Comparison of ENCODE assay signal across 8 mouse cellular contexts in the genomic region with DNA sequence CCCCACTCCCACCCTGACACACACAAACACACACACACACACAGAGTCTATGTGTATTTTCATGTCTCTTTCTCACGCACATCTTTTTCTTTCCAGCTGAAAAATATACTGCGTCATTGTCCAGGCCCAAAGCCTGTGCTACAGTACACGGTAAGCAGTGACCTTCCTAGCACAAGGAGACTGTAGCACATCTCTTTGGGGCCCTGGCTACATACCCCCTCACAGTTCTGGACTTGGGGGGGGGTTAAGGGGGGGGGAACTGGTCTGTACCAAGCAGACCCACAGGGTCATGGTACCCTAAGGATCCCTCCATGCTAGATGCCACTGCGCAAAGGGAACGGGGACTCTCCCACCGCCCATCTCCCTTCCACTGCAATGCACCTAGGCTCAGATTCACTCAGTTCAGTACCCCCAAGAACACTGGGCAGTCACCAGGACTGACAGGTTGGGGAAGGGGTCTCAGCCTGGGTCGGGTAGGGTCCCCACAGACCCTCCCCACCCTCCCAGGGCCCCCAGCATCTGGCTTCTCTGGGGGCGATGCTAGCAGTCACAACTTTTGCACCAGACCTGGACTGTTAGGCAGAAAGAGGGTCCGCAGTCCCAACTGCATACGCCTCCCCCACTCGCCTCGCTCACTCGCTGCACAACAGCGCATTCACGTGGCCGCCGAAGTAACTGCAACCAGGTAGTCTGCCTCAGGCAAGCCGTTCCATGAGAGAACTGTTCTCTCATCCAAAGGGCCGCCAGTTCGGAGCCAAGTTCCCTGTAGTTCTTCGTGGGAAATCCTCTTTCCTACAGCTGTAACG.
DNase-seq lines count a peak whose midpoint lies in the region; TF ChIP-seq lines count a peak whose summit lies in the region.

No protein-coding gene starts in this region.

- no peaks in the 10 kb centered on the region for H3K9me3 ChIP-seq in forebrain, embryonic 10.5 days

- DNase-seq in gastrocnemius, adult 18-20 months (ENCODE audit: low spot score) = peak; percentile 54
- no peak for DNase-seq in gastrocnemius, adult 8-10 months (ENCODE audit: low spot score in 2 of 2)
- peak; percentile 84 for DNase-seq in forebrain, embryonic 10.5 days (ENCODE audit: extremely low spot score, low spot score)
- DNase-seq in heart, postnatal 10 days = peak; percentile 74 to 87
- peak; percentile 54 to 79 for DNase-seq in kidney, postnatal 36 days
- DNase-seq in lung, adult 18-20 months = peak; percentile 63 to 65
- peak; percentile 57 for DNase-seq in thymus, adult 2 months

- no peak for TF ChIP-seq POLR2A in olfactory bulb, adult 2 months (IDR thresholded peaks at IDR 0.05; ENCODE audit: insufficient read depth, low read depth, low read length)
- TF ChIP-seq POLR2A in thymus, adult 2 months (IDR thresholded peaks at IDR 0.05; ENCODE audit: control insufficient read depth, extremely low read depth, insufficient read depth, low read length, poor library complexity) = no peak

- no peaks in the 10 kb centered on the region for H3K36me3 ChIP-seq in forebrain, embryonic 10.5 days (replicated peaks)
- no peaks in the 10 kb centered on the region for H3K36me3 ChIP-seq in thymus, adult 2 months (ENCODE audit: control insufficient read depth, insufficient read depth, low read length)

- peaks cover 38% of the 10 kb centered on the region for H3K4me1 ChIP-seq in forebrain, embryonic 10.5 days
- peaks cover 5% of the 10 kb centered on the region; the same call in 1 of the 2 replicates for H3K4me1 ChIP-seq in olfactory bulb, adult 2 months (ENCODE audit: control insufficient read depth, insufficient read depth, low read length)
- no peaks in the 10 kb centered on the region for H3K4me1 ChIP-seq in thymus, adult 2 months (replicated peaks; ENCODE audit: control insufficient read depth, insufficient read depth, low read length)

- peak overlapping the region; percentile 77 for H3K27ac ChIP-seq in forebrain, embryonic 10.5 days
- H3K27ac ChIP-seq in olfactory bulb, adult 2 months (ENCODE audit: insufficient read depth, low read depth, low read length) = no peak overlapping the region
- H3K27ac ChIP-seq in thymus, adult 2 months (ENCODE audit: control insufficient read depth, insufficient read depth, low read length) = no peak overlapping the region

- peak; percentile 85 for TF ChIP-seq CTCF in olfactory bulb, adult 2 months (IDR thresholded peaks at IDR 0.05; ENCODE audit: insufficient read depth, low read depth, low read length)
- peak; percentile 69; the same call in 1 of the 2 replicates for TF ChIP-seq CTCF in thymus, adult 2 months (IDR thresholded peaks at IDR 0.05; ENCODE audit: borderline replicate concordance, control insufficient read depth, extremely low read depth, insufficient read depth, low read length, poor library complexity)

- WGBS in forebrain, embryonic 10.5 days = 18% methylated on average over 22 of the region's 22 CpGs
- WGBS in olfactory bulb, adult 2 months = 25% methylated on average over 22 of the region's 22 CpGs
- WGBS in thymus, adult 2 months = 29% methylated on average over 22 of the region's 22 CpGs

- H3K27me3 ChIP-seq in forebrain, embryonic 10.5 days (ENCODE audit: poor library complexity, severe bottlenecking) = peaks cover 16% of the 10 kb centered on the region
- H3K27me3 ChIP-seq in thymus, adult 2 months (ENCODE audit: control insufficient read depth, insufficient read depth, low read length) = no peaks in the 10 kb centered on the region

- intact Hi-C loops in heart, postnatal 10 days (cut with DNase I) = loop anchor here (1.0 to 10.0 kb wide), 3 partner anchors 177 to 540 kb away; no protein-coding TSS in a partner anchor

- H3K4me3 ChIP-seq in forebrain, embryonic 10.5 days = no peak overlapping the region
- H3K4me3 ChIP-seq in olfactory bulb, adult 2 months (ENCODE audit: insufficient read depth, low read depth, low read length) = no peak overlapping the region
- H3K4me3 ChIP-seq in thymus, adult 2 months (ENCODE audit: control insufficient read depth, insufficient read depth, low read length) = no peak overlapping the region

Comparison
In these comparisons a context has a peak if more than half of its experiments do, and no peak if none do; other contexts are left out.
1. DNase-seq: peak in gastrocnemius, adult 18-20 months (single experiment), forebrain, embryonic 10.5 days (single experiment), heart, postnatal 10 days (2 of 2), kidney, postnatal 36 days (2 of 2), lung, adult 18-20 months (2 of 2) and thymus, adult 2 months (single experiment); none in gastrocnemius, adult 8-10 months (0 of 2).